Mouse (Mus musculus) heart, postnatal 0 days (tissue): Measurements from ENCODE around the gene Akap6.

Experiments
- CTCF ChIP-seq: IDR thresholded peaks from 2 replicates; pipeline ENCODE4 v1.5.1; 2016; ENCODE audit warnings: antibody characterized with exemption, control low read depth, low read depth
- EP300 ChIP-seq: IDR thresholded peaks from 2 replicates; pipeline ENCODE4 v1.6.1; 2016; ENCODE audit warnings: antibody characterized with exemption, low read depth

GRCm38 (mm10) chr12:53119352-53119751 lies 420.2 kb downstream of the Akap6 start:
- TF ChIP-seq CTCF (no peak), EP300 (no peak)
